Mouse (Mus musculus): ENCODE data around the gene Gp1bb. TPM values are rescaled to one million over a fixed set of nuclear protein-coding genes. Genes with fewer than 3 reads are reported as not detected.

Gene Gp1bb
- polyA plus RNA-seq, 1 experiment, result 580 TPM

GRCm38 (mm10) chr16:18618297-18618696 is 3.9 kb downstream of the Gp1bb start:
- H3K27me3 ChIP-seq (ENCODE audit: control insufficient read depth, insufficient read depth, low read length), result no peaks in the 10 kb centered on the region; the same call in 1 of the 2 replicates

GRCm38 (mm10) chr16:18617370-18618065 is 4.7 kb downstream of the Gp1bb start:
- H3K4me1 ChIP-seq (ENCODE audit: control insufficient read depth, insufficient read depth, insufficient read length, low read length), result peaks cover 14% of the 10 kb centered on the region; the same call in 1 of the 2 replicates
- WGBS, result 1% methylated on average over 27 of the region's 27 CpGs
- H3K4me3 ChIP-seq (ENCODE audit: low read depth, low read length), result peak overlapping the region; percentile 40
- no peaks in the 10 kb centered on the region; the same call in 1 of the 2 replicates for H3K27me3 ChIP-seq (ENCODE audit: control insufficient read depth, insufficient read depth, low read length)
- H3K36me3 ChIP-seq (ENCODE audit: control insufficient read depth, insufficient read depth, low read length), result peaks cover 27% of the 10 kb centered on the region
- 0 out of 2 replicates have a peak overlapping the region, but pooled peaks have one; percentile 14 for H3K27ac ChIP-seq (ENCODE audit: insufficient read depth, low read depth, low read length)
- TF ChIP-seq CTCF (IDR thresholded peaks at IDR 0.05; ENCODE audit: extremely low read depth, insufficient read length, insufficient replicate concordance, low read depth, low read length) (peak; percentile 95; the same call in 1 of the 2 replicates), POLR2A (IDR thresholded peaks at IDR 0.05; ENCODE audit: low read depth, low read length) (peak; percentile 40; the same call in 1 of the 2 replicates)

More at GRCm38 (mm10) chr16:18618297-18618696, 3.9 kb downstream of the Gp1bb start:
- Histone ChIP-seq H3K4me1 (ENCODE audit: control insufficient read depth, insufficient read depth, insufficient read length, low read length) (peaks cover 14% of the 10 kb centered on the region), H3K36me3 (ENCODE audit: control insufficient read depth, insufficient read depth, low read length) (peaks cover 35% of the 10 kb centered on the region), H3K4me3 (ENCODE audit: low read depth, low read length) (no peak overlapping the region), H3K27ac (ENCODE audit: insufficient read depth, low read depth, low read length) (no peak overlapping the region)
- 81% methylated on average over 2 of the region's 2 CpGs for WGBS
- TF ChIP-seq CTCF (IDR thresholded peaks at IDR 0.05; ENCODE audit: extremely low read depth, insufficient read length, insufficient replicate concordance, low read depth, low read length) (no peak), POLR2A (IDR thresholded peaks at IDR 0.05; ENCODE audit: low read depth, low read length) (no peak)

GRCm38 (mm10) chr16:18613301-18613700 is 8.9 kb downstream of the Gp1bb start:
- Histone ChIP-seq H3K4me1 (ENCODE audit: control insufficient read depth, insufficient read depth, insufficient read length, low read length) (peaks cover 9% of the 10 kb centered on the region; the same call in 1 of the 2 replicates), H3K4me3 (ENCODE audit: low read depth, low read length) (no peak overlapping the region), H3K27ac (ENCODE audit: insufficient read depth, low read depth, low read length) (no peak overlapping the region), H3K36me3 (ENCODE audit: control insufficient read depth, insufficient read depth, low read length) (no peaks in the 10 kb centered on the region), H3K27me3 (ENCODE audit: control insufficient read depth, insufficient read depth, low read length) (0 out of 2 replicates have a peak, but pooled peaks cover 3% of the 10 kb centered on the region)
- TF ChIP-seq POLR2A (IDR thresholded peaks at IDR 0.05; ENCODE audit: low read depth, low read length) (no peak), CTCF (IDR thresholded peaks at IDR 0.05; ENCODE audit: extremely low read depth, insufficient read length, insufficient replicate concordance, low read depth, low read length) (no peak)
- 85% methylated on average over 3 of the region's 3 CpGs for WGBS

GRCm38 (mm10) chr16:18611752-18612151 is 10.5 kb downstream of the Gp1bb start:
- Histone ChIP-seq H3K27ac (ENCODE audit: insufficient read depth, low read depth, low read length) (no peak overlapping the region), H3K36me3 (ENCODE audit: control insufficient read depth, insufficient read depth, low read length) (no peaks in the 10 kb centered on the region), H3K4me1 (ENCODE audit: control insufficient read depth, insufficient read depth, insufficient read length, low read length) (no peaks in the 10 kb centered on the region), H3K27me3 (ENCODE audit: control insufficient read depth, insufficient read depth, low read length) (0 out of 2 replicates have a peak, but pooled peaks cover 3% of the 10 kb centered on the region), H3K4me3 (ENCODE audit: low read depth, low read length) (no peak overlapping the region)
- TF ChIP-seq POLR2A (IDR thresholded peaks at IDR 0.05; ENCODE audit: low read depth, low read length) (no peak), CTCF (IDR thresholded peaks at IDR 0.05; ENCODE audit: extremely low read depth, insufficient read length, insufficient replicate concordance, low read depth, low read length) (no peak)
- WGBS, result 74% methylated on average over 13 of the region's 13 CpGs

GRCm38 (mm10) chr16:18609099-18609498 is 13.1 kb downstream of the Gp1bb start:
- no peaks in the 10 kb centered on the region for H3K36me3 ChIP-seq (ENCODE audit: control insufficient read depth, insufficient read depth, low read length)
- 0 out of 2 replicates have a peak, but pooled peaks cover 3% of the 10 kb centered on the region for H3K27me3 ChIP-seq (ENCODE audit: control insufficient read depth, insufficient read depth, low read length)
- WGBS, result 88% methylated on average over 2 of the region's 2 CpGs
- H3K4me3 ChIP-seq (ENCODE audit: low read depth, low read length), result no peak overlapping the region
- no peaks in the 10 kb centered on the region for H3K4me1 ChIP-seq (ENCODE audit: control insufficient read depth, insufficient read depth, insufficient read length, low read length)
- TF ChIP-seq POLR2A (IDR thresholded peaks at IDR 0.05; ENCODE audit: low read depth, low read length) (no peak), CTCF (IDR thresholded peaks at IDR 0.05; ENCODE audit: extremely low read depth, insufficient read length, insufficient replicate concordance, low read depth, low read length) (no peak)
- H3K27ac ChIP-seq (ENCODE audit: insufficient read depth, low read depth, low read length), result no peak overlapping the region

- H3K27ac ChIP-seq (ENCODE audit: insufficient read depth, low read depth, low read length), result no peak overlapping the region
- TF ChIP-seq POLR2A (IDR thresholded peaks at IDR 0.05; ENCODE audit: low read depth, low read length), result no peak
- no peak for TF ChIP-seq CTCF (IDR thresholded peaks at IDR 0.05; ENCODE audit: extremely low read depth, insufficient read length, insufficient replicate concordance, low read depth, low read length)
- no peaks in the 10 kb centered on the region for H3K36me3 ChIP-seq (ENCODE audit: control insufficient read depth, insufficient read depth, low read length)
- no peaks in the 10 kb centered on the region for H3K4me1 ChIP-seq (ENCODE audit: control insufficient read depth, insufficient read depth, insufficient read length, low read length)
- WGBS, result 34% methylated on average over 11 of the region's 11 CpGs
- H3K27me3 ChIP-seq (ENCODE audit: control insufficient read depth, insufficient read depth, low read length), result 0 out of 2 replicates have a peak, but pooled peaks cover 3% of the 10 kb centered on the region
- no peak overlapping the region for H3K4me3 ChIP-seq (ENCODE audit: low read depth, low read length)
Observed at GRCm38 (mm10) chr16:18608226-18608625, 14.0 kb downstream of the Gp1bb start.

- WGBS, result 76% methylated on average over 5 of the region's 5 CpGs
- TF ChIP-seq POLR2A (IDR thresholded peaks at IDR 0.05; ENCODE audit: low read depth, low read length) (no peak), CTCF (IDR thresholded peaks at IDR 0.05; ENCODE audit: extremely low read depth, insufficient read length, insufficient replicate concordance, low read depth, low read length) (no peak)
- Histone ChIP-seq H3K27me3 (ENCODE audit: control insufficient read depth, insufficient read depth, low read length) (0 out of 2 replicates have a peak, but pooled peaks cover 3% of the 10 kb centered on the region), H3K27ac (ENCODE audit: insufficient read depth, low read depth, low read length) (no peak overlapping the region), H3K4me3 (ENCODE audit: low read depth, low read length) (no peak overlapping the region), H3K4me1 (ENCODE audit: control insufficient read depth, insufficient read depth, insufficient read length, low read length) (no peaks in the 10 kb centered on the region), H3K36me3 (ENCODE audit: control insufficient read depth, insufficient read depth, low read length) (no peaks in the 10 kb centered on the region)
Observed at GRCm38 (mm10) chr16:18605705-18606104, 16.5 kb downstream of the Gp1bb start.

Measured in small intestine, adult 2 months (tissue).